Mouse (Mus musculus) kidney, adult 2 months (tissue): ENCODE data around the gene Ankrd54. TPM values are rescaled to one million over a fixed set of nuclear protein-coding genes. Genes with fewer than 3 reads are reported as not detected.

Source experiments
- DNase-seq: peaks from one replicate; pipeline ENCODE4 v3.0.0; 2021
- H3K27ac ChIP-seq: fragments of 200-500 bp; 2 replicates; pipeline ENCODE4 v1.5.1; 2012; ENCODE audit warnings: low read depth, low read length, control low read depth, inconsistent platforms; ENCODE audit not compliant: insufficient read depth
- H3K27me3 ChIP-seq: fragments of 200-500 bp; replicated peaks from 2 replicates; pipeline ENCODE4 v1.6.1; 2012; ENCODE audit warnings: mild to moderate bottlenecking, moderate library complexity, low read length, inconsistent platforms; ENCODE audit not compliant: control insufficient read depth, insufficient read depth
- H3K36me3 ChIP-seq: fragments of 200-500 bp; 2 replicates; pipeline ENCODE4 v1.6.1; 2012; ENCODE audit warnings: mild to moderate bottlenecking, moderate library complexity, low read length, inconsistent platforms; ENCODE audit not compliant: control insufficient read depth, insufficient read depth
- H3K4me1 ChIP-seq: fragments of 200-500 bp; 2 replicates; pipeline ENCODE4 v1.6.1; 2011; ENCODE audit warnings: low read length; ENCODE audit not compliant: control insufficient read depth, insufficient read depth
- H3K4me3 ChIP-seq: fragments of 200-500 bp; 2 replicates; pipeline ENCODE4 v1.5.1; 2011; ENCODE audit warnings: mild to moderate bottlenecking, low read depth, low read length, control low read depth; ENCODE audit not compliant: insufficient read depth
- CTCF ChIP-seq: fragments of 200-500 bp; conservative IDR thresholded peaks from 2 replicates; pipeline ENCODE4 v1.5.1; 2011; ENCODE audit warnings: low read depth, mild to moderate bottlenecking, control low read depth, low read length, moderate library complexity, mixed read lengths; ENCODE audit not compliant: insufficient read depth, insufficient read length
- POLR2A ChIP-seq: fragments of 200-500 bp; IDR thresholded peaks from one replicate; pipeline ENCODE4 v1.6.1; 2011; ENCODE audit warnings: low read depth, low read length, control low read depth
- WGBS: fragments of 180-500 bp; shearing (Covaris S2); methylation state at CpG from one replicate; pipeline ENCODE4 v1.1.7; 2018; 5-methylcytosine and 5-hydroxymethylcytosine counted together
- polyA plus RNA-seq: library from polyadenylated mRNA; depleted of rRNA; stranded (reverse); fragments of >200 nt; gene quantifications from 2 replicates; pipeline ENCODE4 v1.2.3, GENCODE M21; 2012

The Ankrd54 gene
- polyA plus RNA-seq, 1 experiment: 38.9 TPM

- peak overlapping the region; percentile 60 for H3K27ac ChIP-seq
- peak; percentile 98 for DNase-seq
- whole genome bisulfite sequencing: 2% methylated on average over 52 of the region's 52 CpGs
- TF ChIP-seq POLR2A (peak; percentile 84), CTCF (no peak)
- no peaks in the 10 kb centered on the region for H3K27me3 ChIP-seq
- peaks cover 12% of the 10 kb centered on the region; the same call in 1 of the 2 replicates for H3K4me1 ChIP-seq
- peak overlapping the region; percentile 67 for H3K4me3 ChIP-seq
- no peaks in the 10 kb centered on the region for H3K36me3 ChIP-seq
Observed at GRCm38 (mm10) chr15:79030551-79031435, 31.9 kb downstream of the Ankrd54 start.

- Histone ChIP-seq H3K27me3 (no peaks in the 10 kb centered on the region), H3K4me3 (peak overlapping the region; percentile 69), H3K4me1 (peaks cover 12% of the 10 kb centered on the region; the same call in 1 of the 2 replicates), H3K27ac (peak overlapping the region; percentile 51), H3K36me3 (no peaks in the 10 kb centered on the region)
- 1% methylated on average over 11 of the region's 11 CpGs for WGBS
- no peak for TF ChIP-seq CTCF
- no peak for TF ChIP-seq POLR2A
- peak; percentile 47 for DNase-seq
Observed at GRCm38 (mm10) chr15:79029519-79030241, 33.0 kb downstream of the Ankrd54 start.

GRCm38 (mm10) chr15:79028823-79029484, 33.7 kb downstream of the Ankrd54 start:
- peak; percentile 26 for DNase-seq
- H3K27me3 ChIP-seq: no peaks in the 10 kb centered on the region
- peak overlapping the region; percentile 69 for H3K4me3 ChIP-seq
- peaks cover 12% of the 10 kb centered on the region; the same call in 1 of the 2 replicates for H3K4me1 ChIP-seq
- 7% methylated on average over 16 of the region's 16 CpGs for WGBS
- TF ChIP-seq POLR2A (no peak), CTCF (no peak)
- no peaks in the 10 kb centered on the region for H3K36me3 ChIP-seq
- peak overlapping the region; percentile 89 for H3K27ac ChIP-seq

- Histone ChIP-seq H3K4me1 (peaks cover 14% of the 10 kb centered on the region; the same call in 1 of the 2 replicates), H3K4me3 (peak within 1 kb of the TSS; percentile 69), H3K27ac (peak within 1 kb of the TSS; percentile 89), H3K27me3 (no peaks in the 10 kb centered on the region), H3K36me3 (no peaks in the 10 kb centered on the region)
- peak; percentile 96 for DNase-seq
- TF ChIP-seq POLR2A: peak; percentile 88
- no peak for TF ChIP-seq CTCF
- WGBS: under 1% methylated on average over 58 of the region's 58 CpGs
Observed at GRCm38 (mm10) chr15:79028237-79028738, 34.4 kb downstream of the Ankrd54 start, which contains the start of gene H1f0. Gene H1f0, plus strand, starts transcription at chr15:79028450.

- WGBS: 6% methylated on average over 46 of the region's 46 CpGs
- H3K36me3 ChIP-seq: no peaks in the 10 kb centered on the region
- H3K4me1 ChIP-seq: peaks cover 18% of the 10 kb centered on the region; the same call in 1 of the 2 replicates
- H3K4me3 ChIP-seq: peak overlapping the region; percentile 69
- peak; percentile 44 for DNase-seq
- no peaks in the 10 kb centered on the region for H3K27me3 ChIP-seq
- peak overlapping the region; percentile 89 for H3K27ac ChIP-seq
- no peak for TF ChIP-seq POLR2A
- TF ChIP-seq CTCF: no peak
Observed at GRCm38 (mm10) chr15:79027291-79028205, 35.1 kb downstream of the Ankrd54 start.
